Mouse (Mus musculus) lung, postnatal 10 days (tissue): ENCODE data around the gene Nod1.
A peak's percentile ranks its signal among the peaks of the same experiment; 100 is the strongest.

Experiments used
- DNase-seq: peaks from one replicate; pipeline ENCODE4 v3.0.0; 2021

Gene Nod1

GRCm38 (mm10) chr6:54972111-54972928 is at the start of gene Nod1:
TSS of gene Nod1 (minus strand) at chr6:54972612.
- peak; percentile 93 for DNase-seq

GRCm38 (mm10) chr6:55021806-55022205 is 49.4 kb upstream of the Nod1 start:
- DNase-seq: no peak

DNA sequence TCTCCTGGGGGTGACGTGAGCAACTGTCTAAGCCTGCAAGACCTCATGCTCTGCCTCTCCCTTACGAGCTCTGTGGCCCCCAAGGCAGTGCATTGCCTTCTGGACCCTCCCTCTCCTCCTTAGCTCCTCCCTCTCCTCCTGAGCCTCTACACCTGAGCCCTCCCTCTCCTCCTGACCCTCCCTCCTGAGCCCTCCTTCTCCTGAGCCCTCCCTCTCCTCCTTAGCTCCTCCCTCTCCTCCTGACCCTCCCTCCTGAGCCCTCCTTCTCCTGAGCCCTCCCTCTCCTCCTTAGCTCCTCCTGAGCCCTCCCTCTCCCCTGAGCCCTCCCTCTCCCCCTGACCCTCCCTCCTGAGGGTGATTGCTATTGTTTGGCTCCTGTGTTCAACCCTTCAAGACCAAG is 46.0 kb upstream of the Nod1 start:
- no peak for DNase-seq

- DNase-seq: peak; percentile 85
Observed at GRCm38 (mm10) chr6:55016710-55017583, 44.5 kb upstream of the Nod1 start.

- peak; percentile 77 for DNase-seq
Observed at GRCm38 (mm10) chr6:55016236-55016635, 43.8 kb upstream of the Nod1 start.

- no peak for DNase-seq
Observed at GRCm38 (mm10) chr6:55014184-55014583, 41.8 kb upstream of the Nod1 start.

GRCm38 (mm10) chr6:55012516-55012915 is 40.1 kb upstream of the Nod1 start:
- DNase-seq: no peak

DNA sequence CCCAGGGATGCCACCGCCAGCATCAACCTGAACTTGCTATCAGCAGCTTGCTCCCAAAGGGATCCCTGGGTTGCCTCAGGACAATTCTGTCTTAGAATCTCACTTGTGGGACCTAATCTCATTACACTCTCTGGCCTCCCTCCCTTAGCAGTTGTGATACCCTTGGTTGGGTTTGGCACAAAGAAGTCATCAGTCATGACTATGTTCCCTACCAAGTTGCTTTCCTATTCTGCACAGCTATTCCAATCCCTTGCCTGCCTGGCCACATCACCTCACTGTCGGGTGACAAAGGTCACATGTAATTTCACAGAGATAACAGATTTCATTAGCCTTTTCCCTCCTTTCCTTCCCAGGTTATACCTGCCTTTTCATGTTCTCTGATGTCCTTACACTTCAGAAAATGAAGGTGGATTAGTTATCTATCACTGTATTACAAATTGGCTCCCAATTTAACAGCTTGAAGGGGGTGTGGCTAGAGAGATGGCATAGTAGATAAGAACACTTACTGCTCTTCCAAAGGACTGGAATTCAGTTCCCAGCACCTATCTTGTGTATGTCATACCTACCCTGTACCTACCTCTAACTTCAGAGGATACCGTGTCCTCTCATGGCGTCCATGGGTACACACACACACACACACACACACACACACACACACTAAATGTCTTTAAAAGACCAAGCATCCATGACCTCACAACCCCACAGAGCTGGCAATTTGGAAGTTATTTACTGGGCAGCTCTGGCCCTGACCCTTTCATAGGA is 38.1 kb upstream of the Nod1 start:
- no peak for DNase-seq

- DNase-seq: no peak
Observed at GRCm38 (mm10) chr6:55009391-55010230, 37.2 kb upstream of the Nod1 start.

DNA sequence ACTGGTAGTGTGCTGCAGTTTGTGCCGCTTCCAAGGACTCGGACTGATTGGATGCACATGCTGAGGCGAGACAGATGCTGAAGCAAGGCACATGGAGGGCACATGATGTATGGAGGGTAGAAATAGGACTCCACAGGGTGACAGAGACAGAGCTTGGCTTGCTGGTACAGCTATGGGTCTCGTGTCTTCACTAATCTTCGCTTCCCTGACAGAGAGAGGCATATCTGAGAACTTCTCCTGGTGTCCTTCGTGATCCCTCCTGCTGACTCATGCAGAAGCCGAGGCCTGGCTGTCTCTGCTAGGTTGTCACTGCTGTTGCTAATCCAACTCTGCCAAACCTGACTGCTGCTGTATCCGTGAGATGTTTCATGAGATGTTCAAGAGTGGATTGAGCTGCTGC is 36.0 kb upstream of the Nod1 start:
- DNase-seq: no peak

DNA sequence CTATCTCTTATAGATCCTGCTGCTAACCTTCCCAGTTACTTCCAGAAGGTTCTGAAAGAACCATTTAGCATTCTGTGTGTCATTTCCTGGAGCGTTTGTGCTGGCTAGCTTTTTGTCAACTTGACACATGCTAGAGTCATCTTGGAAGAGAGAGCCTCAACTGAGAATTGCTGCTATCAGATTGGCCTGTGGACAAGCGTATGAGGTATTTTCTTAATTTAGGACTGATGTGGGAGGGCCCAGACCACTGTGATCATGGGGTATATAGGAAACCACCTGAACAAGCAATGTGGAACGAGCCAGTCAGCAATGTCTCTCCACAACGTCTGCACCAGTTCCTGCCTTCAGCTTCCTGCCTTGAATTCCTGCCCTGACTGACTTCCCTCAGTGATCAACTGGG is 31.1 kb upstream of the Nod1 start:
- no peak for DNase-seq

- DNase-seq: no peak
Observed at GRCm38 (mm10) chr6:55002438-55002837, 30.0 kb upstream of the Nod1 start.

- no peak for DNase-seq
Observed at GRCm38 (mm10) chr6:55001320-55001719, 28.9 kb upstream of the Nod1 start.

DNA sequence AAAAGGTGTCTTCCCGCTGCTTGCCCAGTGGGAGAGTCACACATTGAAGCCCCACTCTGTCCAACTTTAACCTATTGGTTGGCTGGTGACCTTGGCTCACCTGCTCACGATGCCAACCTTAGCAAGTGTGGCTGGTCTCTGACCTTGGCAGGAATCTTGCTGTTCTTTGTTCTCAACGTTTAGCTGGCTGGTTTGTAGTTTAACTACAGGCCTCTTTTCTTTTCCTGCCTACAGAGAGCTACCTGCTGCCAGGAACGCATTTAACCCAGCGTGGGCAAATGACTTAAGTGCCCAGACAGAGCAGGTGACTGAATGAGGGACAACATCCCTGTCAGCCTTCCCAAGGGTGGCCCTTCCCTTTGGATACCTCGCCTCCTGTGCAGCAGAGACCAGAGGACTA is 25.3 kb upstream of the Nod1 start:
- DNase-seq: no peak

GRCm38 (mm10) chr6:54996361-54996760 is 23.9 kb upstream of the Nod1 start:
- no peak for DNase-seq

- peak; percentile 97 for DNase-seq
Observed at GRCm38 (mm10) chr6:54992734-54993260, 20.4 kb upstream of the Nod1 start, which contains the start of gene Ggct. TSS of gene Ggct (minus strand) at chr6:54992950.

- no peak for DNase-seq
Observed at GRCm38 (mm10) chr6:54992141-54992540, 19.7 kb upstream of the Nod1 start.

- no peak for DNase-seq
Observed at GRCm38 (mm10) chr6:54991189-54991588, 18.8 kb upstream of the Nod1 start.

- no peak for DNase-seq
Observed at GRCm38 (mm10) chr6:54988141-54988540, 15.7 kb upstream of the Nod1 start.

- no peak for DNase-seq
Observed at GRCm38 (mm10) chr6:54984096-54984495, 11.7 kb upstream of the Nod1 start.

DNA sequence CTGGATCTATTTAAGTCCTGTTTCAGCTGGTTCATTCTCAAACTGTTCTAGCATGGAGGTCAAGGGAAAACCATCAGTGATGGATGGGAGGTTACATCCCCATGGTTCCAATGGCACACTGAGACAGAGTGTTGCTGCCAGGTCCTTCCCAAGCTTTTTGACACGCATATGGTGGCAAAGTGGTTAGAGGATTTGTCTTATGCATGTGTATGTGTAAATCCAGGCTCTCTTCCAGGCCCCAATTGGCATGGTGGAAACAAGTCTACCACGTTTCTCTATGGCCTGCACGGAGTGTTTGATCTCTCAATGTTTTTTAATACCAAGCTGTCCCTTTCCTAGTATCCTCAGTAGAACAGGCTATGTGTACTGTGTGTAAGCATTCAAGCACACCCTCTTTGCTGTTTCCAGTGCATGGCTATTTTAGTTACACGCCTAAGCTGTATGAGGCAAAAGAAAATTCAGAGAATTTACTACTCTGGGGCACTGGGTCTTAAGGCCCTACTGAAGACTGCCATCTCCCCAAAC is 11.2 kb upstream of the Nod1 start:
- DNase-seq: no peak

DNA sequence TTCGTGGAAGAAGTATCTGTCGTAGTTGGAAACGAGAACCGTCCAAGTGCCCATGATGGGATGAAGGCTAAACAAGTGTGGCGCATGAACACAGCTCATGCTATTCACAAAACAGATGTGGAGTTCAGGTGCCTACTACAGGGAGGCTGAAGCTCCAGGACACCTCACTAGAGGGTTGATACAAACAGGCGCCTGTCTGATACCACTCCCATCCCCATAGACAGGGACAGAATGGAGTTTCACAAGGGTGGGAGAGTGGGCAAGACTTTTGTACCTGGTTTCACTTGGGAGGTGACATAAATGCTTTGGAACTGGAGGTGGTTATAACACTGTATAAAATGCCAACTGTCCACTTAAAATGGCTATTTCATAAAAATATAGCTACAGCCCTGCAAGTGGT is 7.0 kb upstream of the Nod1 start:
- no peak for DNase-seq
